Mouse (Mus musculus) thymus, adult 2 months (tissue): ENCODE data around the gene Mpl. TPM values are rescaled to one million over a fixed set of nuclear protein-coding genes. Genes with fewer than 3 reads are reported as not detected.

Experiments
- DNase-seq: peaks from one replicate; pipeline ENCODE4 v3.0.0; 2021
- H3K27ac ChIP-seq: fragments of 200-500 bp; 2 replicates; pipeline ENCODE4 v1.5.1; 2012; ENCODE audit warnings: low read length, control low read depth; ENCODE audit not compliant: control insufficient read depth, insufficient read depth
- H3K27me3 ChIP-seq: fragments of 200-500 bp; 2 replicates; pipeline ENCODE4 v1.6.1; 2012; ENCODE audit warnings: mild to moderate bottlenecking, low read length, moderate library complexity, mixed read lengths; ENCODE audit not compliant: control insufficient read depth, insufficient read depth
- H3K36me3 ChIP-seq: fragments of 200-500 bp; 2 replicates; pipeline ENCODE4 v1.6.1; 2012; ENCODE audit warnings: mild to moderate bottlenecking, low read length, moderate library complexity; ENCODE audit not compliant: control insufficient read depth, insufficient read depth
- H3K4me1 ChIP-seq: fragments of 200-500 bp; replicated peaks from 2 replicates; pipeline ENCODE4 v1.6.1; 2012; ENCODE audit warnings: low read length; ENCODE audit not compliant: control insufficient read depth, insufficient read depth
- H3K4me3 ChIP-seq: fragments of 200-500 bp; 2 replicates; pipeline ENCODE4 v1.5.1; 2012; ENCODE audit warnings: mild to moderate bottlenecking, low read length, control low read depth, moderate library complexity; ENCODE audit not compliant: control insufficient read depth, insufficient read depth
- CTCF ChIP-seq: fragments of 200-500 bp; IDR thresholded peaks from 2 replicates; pipeline ENCODE4 v1.5.1; 2012; ENCODE audit warnings: mild to moderate bottlenecking, control low read depth, low read length, moderate library complexity, borderline replicate concordance; ENCODE audit not compliant: control insufficient read depth, poor library complexity, insufficient read depth; ENCODE audit errors: extremely low read depth
- POLR2A ChIP-seq: fragments of 200-500 bp; IDR thresholded peaks from 2 replicates; pipeline ENCODE4 v1.6.1; 2012; ENCODE audit warnings: mild to moderate bottlenecking, low read length, control low read depth, moderate library complexity; ENCODE audit not compliant: control insufficient read depth, poor library complexity, insufficient read depth; ENCODE audit errors: extremely low read depth
- WGBS: fragments of 180-500 bp; shearing (Covaris S2); methylation state at CpG from one replicate; pipeline ENCODE4 v1.1.7; 2018; 5-methylcytosine and 5-hydroxymethylcytosine counted together
- polyA plus RNA-seq: library from polyadenylated mRNA; depleted of rRNA; stranded (reverse); fragments of >200 nt; gene quantifications from 2 replicates; pipeline ENCODE4 v1.2.3, GENCODE M21; 2012; rRNA removed

Mpl gene
- polyA plus RNA-seq, 1 experiment, result 0.28 TPM

- H3K27ac ChIP-seq, result no peak overlapping the region
- peaks cover 73% of the 10 kb centered on the region for H3K36me3 ChIP-seq
- no peak for DNase-seq
- H3K27me3 ChIP-seq, result no peaks in the 10 kb centered on the region
- no peak for TF ChIP-seq POLR2A
- 98% methylated on average over 6 of the region's 6 CpGs for WGBS
- no peak overlapping the region for H3K4me3 ChIP-seq
- H3K4me1 ChIP-seq, result no peaks in the 10 kb centered on the region
Observed at GRCm38 (mm10) chr4:118398400-118398799, 58.9 kb downstream of the Mpl start.

GRCm38 (mm10) chr4:118396433-118396832, 60.9 kb downstream of the Mpl start:
- Histone ChIP-seq H3K27ac (no peak overlapping the region), H3K4me1 (no peaks in the 10 kb centered on the region), H3K36me3 (peaks cover 73% of the 10 kb centered on the region), H3K4me3 (no peak overlapping the region), H3K27me3 (no peaks in the 10 kb centered on the region)
- no peak for DNase-seq
- 95% methylated on average over 3 of the region's 3 CpGs for WGBS
- TF ChIP-seq CTCF (no peak), POLR2A (no peak)

GRCm38 (mm10) chr4:118395289-118395688, 62.0 kb downstream of the Mpl start:
- peaks cover 72% of the 10 kb centered on the region for H3K36me3 ChIP-seq
- DNase-seq, result no peak
- H3K27me3 ChIP-seq, result no peaks in the 10 kb centered on the region
- TF ChIP-seq POLR2A (no peak), CTCF (no peak)
- H3K4me3 ChIP-seq, result no peak overlapping the region
- 99% methylated on average over 4 of the region's 4 CpGs for WGBS
- H3K27ac ChIP-seq, result no peak overlapping the region
- H3K4me1 ChIP-seq, result no peaks in the 10 kb centered on the region

GRCm38 (mm10) chr4:118394505-118394904, 62.8 kb downstream of the Mpl start:
- 95% methylated on average over 6 of the region's 6 CpGs for WGBS
- H3K4me1 ChIP-seq, result no peaks in the 10 kb centered on the region
- DNase-seq, result no peak
- no peaks in the 10 kb centered on the region for H3K27me3 ChIP-seq
- H3K27ac ChIP-seq, result no peak overlapping the region
- peaks cover 73% of the 10 kb centered on the region for H3K36me3 ChIP-seq
- no peak overlapping the region for H3K4me3 ChIP-seq
- TF ChIP-seq POLR2A (no peak), CTCF (no peak)

Other genes starting within 250 kb of the Mpl start
- 165 and 202 TPM in 2 replicates for gene Ptprf, start 166.1 kb downstream of the Mpl start, polyA plus RNA-seq
- gene Szt2, start 48.2 kb downstream of the Mpl start, polyA plus RNA-seq, result 90.6 and 96.7 TPM in 2 replicates
- 40.1 and 40.8 TPM in 2 replicates for gene Med8, start 48.2 kb downstream of the Mpl start, polyA plus RNA-seq
- 127 and 155 TPM in 2 replicates for gene Elovl1, start 29.4 kb downstream of the Mpl start, polyA plus RNA-seq
- 152 and 211 TPM in 2 replicates for gene Cdc20, start 20.2 kb downstream of the Mpl start, polyA plus RNA-seq
- gene Tie1, start 32.5 kb upstream of the Mpl start, polyA plus RNA-seq, result 9.4 and 11.7 TPM in 2 replicates
- gene 2610528J11Rik, start 69.5 kb upstream of the Mpl start, polyA plus RNA-seq, result 1.6 and 2.1 TPM in 2 replicates
- gene Tmem125, start 86.5 kb upstream of the Mpl start, polyA plus RNA-seq, result 1.7 and 2.1 TPM in 2 replicates
- gene Cfap57, start 163.3 kb upstream of the Mpl start, polyA plus RNA-seq, result 0.05 TPM in 2 replicates
- gene Ebna1bp2, start 163.3 kb upstream of the Mpl start, polyA plus RNA-seq, result 29.7 and 32.1 TPM in 2 replicates
- not detected in 2 replicates for gene Olfr62, start 201.4 kb upstream of the Mpl start, polyA plus RNA-seq
- 0.13 TPM in 1 of 2 replicates, not detected in the other for gene Olfr1342, start 235.2 kb upstream of the Mpl start, polyA plus RNA-seq
- gene Olfr1341, start 246.0 kb upstream of the Mpl start, polyA plus RNA-seq, result 0.15 TPM in 1 of 2 replicates, not detected in the other